Mouse (Mus musculus) cerebellum, postnatal 14 days (tissue): ENCODE measurements around the gene Grpel1.

Source experiments
- DNase-seq, 2 experiments: peaks; one replicate each; pipeline ENCODE4 v3.0.0; 2021; ENCODE audit warnings: mixed read lengths in 2 of 2

Grpel1 gene

GRCm38 (mm10) chr5:36462810-36463209, 2.0 kb upstream of the Grpel1 start:
- peak; percentile 84 to 87 for DNase-seq

- no peak for DNase-seq
These were observed 1.4 kb upstream of the Grpel1 start for GRCm38 (mm10) chr5:36463391-36463790.

- DNase-seq: no peak
These were observed 1.1 kb downstream of the Grpel1 start for GRCm38 (mm10) chr5:36465889-36466288.

GRCm38 (mm10) chr5:36471206-36471605, 6.4 kb downstream of the Grpel1 start:
- no peak for DNase-seq

- no peak for DNase-seq
These were observed 8.3 kb downstream of the Grpel1 start for GRCm38 (mm10) chr5:36472876-36473655.

- DNase-seq: peak; percentile 78 to 87
These were observed 9.5 kb downstream of the Grpel1 start for GRCm38 (mm10) chr5:36474283-36474682.

- DNase-seq: no peak
These were observed 12.7 kb downstream of the Grpel1 start for GRCm38 (mm10) chr5:36477486-36477885.

GRCm38 (mm10) chr5:36478540-36479420, 14.0 kb downstream of the Grpel1 start:
- no peak for DNase-seq

- no peak for DNase-seq
These were observed 14.9 kb downstream of the Grpel1 start for GRCm38 (mm10) chr5:36479735-36480134.

GRCm38 (mm10) chr5:36480398-36480797, 15.6 kb downstream of the Grpel1 start:
- no peak for DNase-seq

- DNase-seq: no peak
These were observed 16.3 kb downstream of the Grpel1 start for GRCm38 (mm10) chr5:36481114-36481513.

GRCm38 (mm10) chr5:36483203-36484101, 18.7 kb downstream of the Grpel1 start:
- DNase-seq: peak; percentile 64 to 70

- DNase-seq: peak; percentile 97 to 98
These were observed 19.6 kb downstream of the Grpel1 start, which contains the start of the genes Tada2b and Ccdc96 for GRCm38 (mm10) chr5:36484171-36484990. Tada2b (minus strand) TSS chr5:36484285. Ccdc96 (plus strand) TSS chr5:36484588.

- no peak for DNase-seq
These were observed 20.5 kb downstream of the Grpel1 start for GRCm38 (mm10) chr5:36485306-36485705.

GRCm38 (mm10) chr5:36489225-36489624, 24.4 kb downstream of the Grpel1 start:
- peak; percentile 51 to 57 for DNase-seq

- no peak for DNase-seq
These were observed 29.1 kb downstream of the Grpel1 start for GRCm38 (mm10) chr5:36493919-36494318.

GRCm38 (mm10) chr5:36494709-36495108, 29.9 kb downstream of the Grpel1 start:
- DNase-seq: no peak

- no peak for DNase-seq
These were observed 40.4 kb downstream of the Grpel1 start for GRCm38 (mm10) chr5:36505235-36505634.

GRCm38 (mm10) chr5:36505643-36506042, 40.8 kb downstream of the Grpel1 start:
- no peak for DNase-seq

GRCm38 (mm10) chr5:36508351-36508750, 43.6 kb downstream of the Grpel1 start:
- no peak for DNase-seq

GRCm38 (mm10) chr5:36510956-36511355, 46.2 kb downstream of the Grpel1 start:
- DNase-seq: no peak

- DNase-seq: no peak
These were observed 50.3 kb downstream of the Grpel1 start for GRCm38 (mm10) chr5:36515126-36515525.
